Mouse (Mus musculus) CH12.LX (cell line): Measurements from ENCODE around the gene Gss. TPM values are rescaled to one million over a fixed set of nuclear protein-coding genes. Genes with fewer than 3 reads are reported as not detected.
A peak's percentile ranks its signal among the peaks of the same experiment; 100 is the strongest.

Experiments used
- DNase-seq: peaks from one replicate; pipeline ENCODE4 v3.0.0-alpha.2; 2013; ENCODE audit errors: extremely low read depth
- H3K27ac ChIP-seq: 2 replicates; pipeline ENCODE4 v1.5.1; 2012; ENCODE audit warnings: low read depth, mild to moderate bottlenecking, control low read depth, moderate library complexity; ENCODE audit not compliant: insufficient read depth
- H3K27me3 ChIP-seq: replicated peaks from 2 replicates; pipeline ENCODE3; 2012; ENCODE audit warnings: inconsistent platforms
- H3K36me3 ChIP-seq, 2 experiments: replicated peaks in 1 of 2; 2 replicates each; pipeline versions ENCODE3 to v1.6.1; 2012; ENCODE audit warnings: inconsistent platforms in 1 of 2, low read length in 1 of 2, mild to moderate bottlenecking in 1 of 2, mixed read lengths in 1 of 2, moderate library complexity in 1 of 2; ENCODE audit not compliant: control insufficient read depth in 1 of 2, insufficient read depth in 1 of 2
- H3K4me1 ChIP-seq, 2 experiments: 2 replicates each; pipeline ENCODE4 v1.6.1; 2012; ENCODE audit warnings: inconsistent platforms in 1 of 2, moderate library complexity in 1 of 2; ENCODE audit not compliant: insufficient read depth in 2 of 2, control insufficient read depth in 1 of 2
- H3K4me2 ChIP-seq: 2 replicates; pipeline ENCODE4 v1.6.1; 2012; ENCODE audit warnings: low read depth, mild to moderate bottlenecking, control low read depth; ENCODE audit not compliant: poor library complexity, insufficient read depth, severe bottlenecking
- H3K4me3 ChIP-seq, 3 experiments: fragments of 150-350 bp in 1 of 3; sonication (generic) in 1 of 3; replicated peaks in 1 of 3; 2 replicates each; pipeline versions ENCODE3 to v1.5.1; 2011 to 2012; ENCODE audit warnings: low read depth in 2 of 3, low read length in 2 of 3, mild to moderate bottlenecking in 2 of 3, moderate library complexity in 2 of 3, control low read depth in 1 of 3, improper control_type of control experiment in 1 of 3, inconsistent platforms in 1 of 3, mixed read lengths in 1 of 3; ENCODE audit not compliant: poor library complexity in 1 of 3
- H3K79me2 ChIP-seq: replicated peaks from 2 replicates; pipeline ENCODE4 v1.6.1; 2012; ENCODE audit warnings: mild to moderate bottlenecking, moderate library complexity; ENCODE audit not compliant: control insufficient read depth, poor library complexity, insufficient read depth, severe bottlenecking; ENCODE audit errors: extremely low read depth
- H3K9ac ChIP-seq: 2 replicates; pipeline ENCODE4 v1.6.1; 2012; ENCODE audit warnings: low read depth, mild to moderate bottlenecking, control low read depth, moderate library complexity; ENCODE audit not compliant: insufficient read depth
- H3K9me3 ChIP-seq: replicated peaks from 2 replicates; pipeline ENCODE3; 2012; ENCODE audit warnings: low read length, inconsistent platforms, mixed read lengths
- BHLHE40 ChIP-seq: IDR thresholded peaks from 2 replicates; pipeline ENCODE4 v1.6.1; 2011; ENCODE audit warnings: mild to moderate bottlenecking, low read depth, low read length, improper control_type of control experiment
- CTCF ChIP-seq, 2 experiments: IDR thresholded peaks in 1 of 2; conservative IDR thresholded peaks in 1 of 2; 2 replicates each; pipeline ENCODE4 v1.5.1; 2011 to 2012; ENCODE audit warnings: low read depth in 2 of 2, low read length in 2 of 2, improper control_type of control experiment in 1 of 2, inconsistent platforms in 1 of 2, mild to moderate bottlenecking in 1 of 2, moderate library complexity in 1 of 2
- EP300 ChIP-seq: IDR thresholded peaks from 2 replicates; pipeline ENCODE4 v1.6.1; 2011; ENCODE audit warnings: low read length, improper control_type of control experiment
- GABPA ChIP-seq: IDR thresholded peaks from 2 replicates; pipeline ENCODE4 v1.6.1; 2012; ENCODE audit warnings: low read depth, low read length, improper control_type of control experiment, inconsistent platforms; ENCODE audit not compliant: insufficient replicate concordance
- IRF4 ChIP-seq: IDR thresholded peaks from 2 replicates; pipeline ENCODE4 v1.6.1; 2014; ENCODE audit warnings: low read depth, mild to moderate bottlenecking, inconsistent platforms, low read length, improper control_type of control experiment
- JUN ChIP-seq: IDR thresholded peaks from 2 replicates; pipeline ENCODE4 v1.6.1; 2011; ENCODE audit warnings: low read depth, mild to moderate bottlenecking, low read length, improper control_type of control experiment, moderate library complexity; ENCODE audit not compliant: insufficient read depth
- KAT2A ChIP-seq: IDR thresholded peaks from 2 replicates; pipeline ENCODE4 v1.6.1; 2012; ENCODE audit warnings: low read length, improper control_type of control experiment, inconsistent platforms; ENCODE audit not compliant: insufficient replicate concordance
- MAX ChIP-seq: IDR thresholded peaks from 2 replicates; pipeline ENCODE4 v1.6.1; 2011; ENCODE audit warnings: low read length, improper control_type of control experiment
- PAX5 ChIP-seq: IDR thresholded peaks from 2 replicates; pipeline ENCODE4 v1.6.1; 2012; ENCODE audit warnings: low read length, inconsistent platforms, mixed read lengths
- POLR2A ChIP-seq: IDR thresholded peaks from 2 replicates; pipeline ENCODE4 v1.6.1; 2011; ENCODE audit warnings: low read depth, mild to moderate bottlenecking, improper control_type of control experiment, low read length
- POLR2AphosphoS2 ChIP-seq: IDR thresholded peaks from 2 replicates; pipeline ENCODE4 v1.6.1; 2011; ENCODE audit warnings: low read depth, low read length, improper control_type of control experiment
- RAD21 ChIP-seq: IDR thresholded peaks from 2 replicates; pipeline ENCODE4 v1.6.1; 2011; ENCODE audit warnings: low read depth, mild to moderate bottlenecking, low read length, improper control_type of control experiment, moderate library complexity
- RCOR1 ChIP-seq: conservative IDR thresholded peaks from 2 replicates; pipeline ENCODE4 v1.6.1; 2012; ENCODE audit warnings: low read depth, mild to moderate bottlenecking, inconsistent platforms, low read length, improper control_type of control experiment
- SIN3A ChIP-seq: IDR thresholded peaks from 2 replicates; pipeline ENCODE4 v1.6.1; 2012; ENCODE audit warnings: low read length, improper control_type of control experiment, inconsistent platforms
- SMC3 ChIP-seq: IDR thresholded peaks from 2 replicates; pipeline ENCODE4 v1.6.1; 2011; ENCODE audit warnings: low read depth, low read length, improper control_type of control experiment
- TBP ChIP-seq: conservative IDR thresholded peaks from 2 replicates; pipeline ENCODE4 v1.6.1; 2011; ENCODE audit warnings: low read depth, low read length, improper control_type of control experiment
- TCF12 ChIP-seq: IDR thresholded peaks from 2 replicates; pipeline ENCODE4 v1.6.1; 2014; ENCODE audit warnings: low read depth, mild to moderate bottlenecking, inconsistent platforms, low read length, improper control_type of control experiment
- UBTF ChIP-seq: IDR thresholded peaks from 2 replicates; pipeline ENCODE4 v1.6.1; 2012; ENCODE audit warnings: low read depth, mild to moderate bottlenecking, inconsistent platforms, low read length, improper control_type of control experiment, moderate library complexity
- USF1 ChIP-seq: IDR thresholded peaks from 2 replicates; pipeline ENCODE4 v1.6.1; 2014; ENCODE audit warnings: low read depth, mild to moderate bottlenecking, inconsistent platforms, low read length, improper control_type of control experiment
- USF2 ChIP-seq: conservative IDR thresholded peaks from 2 replicates; pipeline ENCODE4 v1.6.1; 2011; ENCODE audit warnings: low read depth, low read length, improper control_type of control experiment
- ZC3H11A ChIP-seq: IDR thresholded peaks from 2 replicates; pipeline ENCODE4 v1.6.1; 2012; ENCODE audit warnings: low read depth, mild to moderate bottlenecking, inconsistent platforms, low read length, improper control_type of control experiment
- ZKSCAN1 ChIP-seq: IDR thresholded peaks from 2 replicates; pipeline ENCODE4 v1.6.1; 2012; ENCODE audit warnings: low read depth, inconsistent platforms, low read length, improper control_type of control experiment, borderline replicate concordance
- ZNF384 ChIP-seq: IDR thresholded peaks from 2 replicates; pipeline ENCODE4 v1.6.1; 2012; ENCODE audit warnings: low read depth, low read length, improper control_type of control experiment, inconsistent platforms
- dilution Hi-C: fragments of 300-500 bp; cut with MboI; formaldehyde crosslinking; loops from 2 replicates; pipeline ENCODE4 v1.14.3; 2020; ENCODE audit warnings: low sequenced_read_pairs; ENCODE audit not compliant: extremely low pct_unique_long_range_greater_than_20kb, extremely low pct_ligation_motif_present
- in situ Hi-C: fragments of 300-500 bp; cut with MboI; formaldehyde crosslinking; loops from 3 replicates; pipeline ENCODE4 v1.14.3; 2019; ENCODE audit warnings: low sequenced_read_pairs, low pct_ligation_motif_present, low pct_unique_long_range_greater_than_20kb, mixed read lengths
- polyA plus RNA-seq: library from polyadenylated mRNA; unstranded; fragments of >175 nt; gene quantifications from 2 replicates; pipeline ENCODE4 v1.2.1, GENCODE M21; 2012; ENCODE audit warnings: low read depth; ENCODE audit not compliant: insufficient read length
- total RNA-seq, 2 experiments: library from RNA; depleted of rRNA; stranded (reverse); fragments of 300-350 nt in 1 of 2; fragments of >200 nt in 1 of 2; gene quantifications; 2 replicates each; pipeline ENCODE4 v1.2.3; 2012 to 2014

Gss gene
- total and polyA plus RNA-seq, 3 experiments, result 17.3 to 21.9 (median 18.0) TPM

GRCm38 (mm10) chr2:155613326-155613755 lies 20.7 kb upstream of the Gss start:
- no peaks in the 10 kb centered on the region for H3K36me3 ChIP-seq
- peak; percentile 77 for DNase-seq
- H3K79me2 ChIP-seq, result no peaks in the 10 kb centered on the region
- no peaks in the 10 kb centered on the region for H3K9me3 ChIP-seq
- H3K27ac ChIP-seq, result no peak overlapping the region
- peak overlapping the region in 2 of 3 experiments; percentile 32 to 57 for H3K4me3 ChIP-seq
- in situ Hi-C loops, result no loop called here
- peak overlapping the region; percentile 74 for H3K4me2 ChIP-seq
- TF ChIP-seq BHLHE40 (peak; percentile 63), MAX (no peak), USF2 (no peak), POLR2AphosphoS2 (no peak), TCF12 (no peak; the same call in 1 of the 2 replicates), RAD21 (no peak)
- TF ChIP-seq, all 38 proteins: peak for 1
- peaks cover 89% of the 10 kb centered on the region for H3K27me3 ChIP-seq
- no peak overlapping the region for H3K9ac ChIP-seq
- dilution Hi-C loops, result no loop called here
- peaks cover 9 to 12% of the 10 kb centered on the region in 2 experiments for H3K4me1 ChIP-seq

DNA sequence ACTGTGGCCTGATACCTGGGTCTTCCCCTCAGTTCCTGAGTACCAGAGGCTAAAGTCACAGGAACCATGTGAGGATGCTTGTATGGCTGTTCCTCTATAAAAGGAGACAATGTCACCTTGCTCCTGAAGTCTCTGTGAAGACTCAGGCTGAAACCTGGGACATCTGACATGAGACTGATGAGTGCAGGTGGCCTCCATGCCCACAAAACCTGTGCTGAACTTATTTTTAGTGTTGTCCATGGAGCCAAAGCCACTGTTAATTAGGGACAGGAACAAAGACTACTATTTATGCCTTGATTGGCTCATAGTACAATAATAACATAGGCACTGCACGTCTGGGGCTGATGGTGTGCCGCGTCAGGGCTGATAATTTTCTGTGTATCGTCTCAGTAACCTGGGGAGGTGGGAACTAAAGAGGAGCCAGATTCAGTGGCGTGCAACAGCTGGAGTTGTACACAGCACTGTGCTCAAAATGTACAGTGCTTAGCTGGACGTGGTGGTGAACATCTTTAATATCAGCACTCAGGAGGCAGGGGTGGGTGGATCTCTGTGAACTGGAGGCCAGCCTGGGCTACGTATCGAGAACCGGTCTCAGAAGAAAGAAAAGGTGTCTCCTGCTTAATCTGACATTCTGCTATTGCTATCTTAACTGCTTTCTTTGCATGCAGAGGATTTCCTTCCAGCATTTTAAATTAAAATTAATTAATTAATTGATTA lies 19.4 kb upstream of the Gss start:
- no peak overlapping the region for H3K4me3 ChIP-seq

More for the DNA sequence above, 19.4 kb upstream of the Gss start:
- in situ Hi-C loops (no loop called here), dilution Hi-C loops (no loop called here)
- Histone ChIP-seq H3K4me1 (peaks cover 9 to 12% of the 10 kb centered on the region in 2 experiments), H3K4me2 (no peak overlapping the region), H3K27ac (no peak overlapping the region), H3K79me2 (no peaks in the 10 kb centered on the region), H3K36me3 (no peaks in the 10 kb centered on the region), H3K9me3 (no peaks in the 10 kb centered on the region), H3K27me3 (peaks cover 86% of the 10 kb centered on the region), H3K9ac (no peak overlapping the region)
- DNase-seq, result no peak
- TF ChIP-seq USF1, result no peak
- no peak for TF ChIP-seq RCOR1
- TF ChIP-seq PAX5, result no peak
- TF ChIP-seq ZNF384, result no peak
- TF ChIP-seq IRF4, result no peak
- no peak for TF ChIP-seq UBTF
- TF ChIP-seq KAT2A, result no peak
- no peak for TF ChIP-seq ZC3H11A
- TF ChIP-seq SIN3A, result no peak
- TF ChIP-seq GABPA, result no peak
- TF ChIP-seq TBP, result no peak
- no peak for TF ChIP-seq SMC3
- TF ChIP-seq CTCF (conservative IDR thresholded peaks at IDR 0.05 in 1 of 2, IDR thresholded peaks at IDR 0.05 in 1 of 2; ENCODE audit: low read depth in 2 of 2, low read length in 2 of 2), result no peak
- no peak for TF ChIP-seq JUN
- TF ChIP-seq POLR2A, result no peak
- TF ChIP-seq USF2, result no peak
- no peak for TF ChIP-seq EP300
- TF ChIP-seq ZKSCAN1, result no peak
- TF ChIP-seq MAX, result no peak
